Comparison of ENCODE assay signal across 24 mouse cellular contexts in genomic region chr17:73986571-73986970, GRCm38 (mm10). TPM values are rescaled to one million over a fixed set of nuclear protein-coding genes. Genes with fewer than 3 reads are reported as not detected.
DNase-seq lines count a peak whose midpoint lies in the region; ATAC-seq and TF ChIP-seq lines count a peak whose summit lies in the region.
"Had no signal": no experiment of that assay in that cellular context is flagged by ENCODE, and none has a peak within 500 bp of the region (broad histone marks: within the 10 kb centered on the region; RNA-seq: fewer than 3 reads in every experiment).

No protein-coding gene starts in this region.

- H3K4me2 ChIP-seq in liver, postnatal 0 days (ENCODE audit: low read depth, low read length), result no peak overlapping the region
- H3K4me2 ChIP-seq: embryonic facial prominence, embryonic 12.5 days; forebrain, embryonic 13.5 days; forebrain, embryonic 15.5 days had no signal

- no peaks in the 10 kb centered on the region for H3K9me3 ChIP-seq in liver, postnatal 0 days (ENCODE audit: low read length)
- H3K9me3 ChIP-seq: embryonic facial prominence, embryonic 10.5 days; embryonic facial prominence, embryonic 12.5 days; forebrain, embryonic 13.5 days; forebrain, embryonic 15.5 days; G1E had no signal

- intact Hi-C loops in gastrocnemius, adult 2 months (cut with DNase I), result no loop called here
- intact Hi-C loops in gastrocnemius, postnatal 14 days (cut with DNase I; ENCODE audit: low total_unique reads), result no loop called here
- intact Hi-C loops in heart, adult 2 months (cut with DNase I), result no loop called here
- intact Hi-C loops in left cerebral cortex, postnatal 4 days (cut with DNase I), result no loop called here

- no peak for TF ChIP-seq CTCF in gastrocnemius, adult 2 months (IDR thresholded peaks at IDR 0.05)
- TF ChIP-seq CTCF in heart, adult 2 months (IDR thresholded peaks at IDR 0.05), result no peak
- TF ChIP-seq CTCF in liver, adult 2 months (IDR thresholded peaks at IDR 0.05; ENCODE audit: low read depth, low read length), result no peak
- TF ChIP-seq CTCF in liver, postnatal 0 days (IDR thresholded peaks at IDR 0.05; ENCODE audit: low read depth), result no peak

- H3K27me3 ChIP-seq in heart, adult 2 months (ENCODE audit: control insufficient read depth, insufficient read depth, low read length), result no peaks in the 10 kb centered on the region
- H3K27me3 ChIP-seq in liver, adult 2 months (ENCODE audit: control insufficient read depth, insufficient read depth, low read length), result no peaks in the 10 kb centered on the region
- no peaks in the 10 kb centered on the region for H3K27me3 ChIP-seq in liver, postnatal 0 days (ENCODE audit: insufficient read depth, low read length)
- H3K27me3 ChIP-seq: CH12.LX; embryonic facial prominence, embryonic 12.5 days; forebrain, embryonic 13.5 days; forebrain, embryonic 15.5 days; Patski had no signal

- no peak for TF ChIP-seq POLR2A in heart, adult 2 months (IDR thresholded peaks at IDR 0.05; ENCODE audit: insufficient read depth, low read depth, low read length)
- TF ChIP-seq POLR2A in liver, adult 2 months (IDR thresholded peaks at IDR 0.05; ENCODE audit: extremely low read depth, insufficient read depth, low read length), result no peak

- H3K9ac ChIP-seq in heart, adult 2 months (ENCODE audit: low read depth, low read length), result no peak overlapping the region
- no peak overlapping the region for H3K9ac ChIP-seq in liver, adult 2 months (ENCODE audit: low read depth, low read length)
- H3K9ac ChIP-seq in liver, postnatal 0 days (replicated peaks), result no peak overlapping the region
- H3K9ac ChIP-seq: embryonic facial prominence, embryonic 12.5 days; forebrain, embryonic 13.5 days; forebrain, embryonic 15.5 days had no signal

- H3K27ac ChIP-seq in gastrocnemius, adult 2 months, result peak overlapping the region; percentile 48; the same call in 1 of the 2 replicates
- H3K27ac ChIP-seq in heart, adult 2 months, result peak overlapping the region; percentile 48
- H3K27ac ChIP-seq in liver, adult 2 months (replicated peaks; ENCODE audit: insufficient read depth, low read depth, low read length), result peak overlapping the region; percentile 67; the same call in 1 of the 2 replicates
- no peak overlapping the region for H3K27ac ChIP-seq in liver, postnatal 0 days (ENCODE audit: low read depth)
- H3K27ac ChIP-seq: embryonic facial prominence, embryonic 10.5 days; embryonic facial prominence, embryonic 12.5 days; forebrain, embryonic 13.5 days; forebrain, embryonic 15.5 days had no signal

- WGBS in heart, adult 2 months, result 50% methylated on average over 2 of the region's 2 CpGs
- 85% methylated on average over 2 of the region's 2 CpGs for WGBS in liver, adult 2 months
- WGBS in liver, postnatal 0 days (ENCODE audit: insufficient replicate concordance), result 76% methylated on average over 2 of the region's 2 CpGs

- peaks cover 20% of the 10 kb centered on the region for H3K4me1 ChIP-seq in heart, adult 2 months (ENCODE audit: control insufficient read depth, insufficient read depth, low read length)
- H3K4me1 ChIP-seq in liver, adult 2 months (ENCODE audit: control insufficient read depth, insufficient read depth, low read length), result peaks cover 8% of the 10 kb centered on the region
- H3K4me1 ChIP-seq in liver, postnatal 0 days (ENCODE audit: insufficient read depth), result no peaks in the 10 kb centered on the region
- H3K4me1 ChIP-seq: forebrain, embryonic 13.5 days; forebrain, embryonic 15.5 days had no signal

- H3K36me3 ChIP-seq in heart, adult 2 months (ENCODE audit: control insufficient read depth, insufficient read depth, low read length), result peaks cover 7% of the 10 kb centered on the region
- no peaks in the 10 kb centered on the region for H3K36me3 ChIP-seq in liver, adult 2 months (ENCODE audit: control insufficient read depth, insufficient read depth, low read length)
- no peaks in the 10 kb centered on the region for H3K36me3 ChIP-seq in liver, postnatal 0 days (replicated peaks; ENCODE audit: insufficient read depth, low read length)
- H3K36me3 ChIP-seq: embryonic facial prominence, embryonic 10.5 days; embryonic facial prominence, embryonic 12.5 days; forebrain, embryonic 15.5 days; G1E had no signal

- H3K4me3 ChIP-seq in gastrocnemius, adult 2 months, result no peak overlapping the region
- no peak overlapping the region for H3K4me3 ChIP-seq in heart, adult 2 months
- H3K4me3 ChIP-seq in liver, adult 2 months (ENCODE audit: insufficient read depth, low read depth, low read length), result no peak overlapping the region
- H3K4me3 ChIP-seq in liver, postnatal 0 days (ENCODE audit: low read depth, low read length), result no peak overlapping the region
- H3K4me3 ChIP-seq: embryonic facial prominence, embryonic 10.5 days; embryonic facial prominence, embryonic 12.5 days; forebrain, embryonic 13.5 days; forebrain, embryonic 15.5 days had no signal

- no peak for TF ChIP-seq EP300 in heart, adult 2 months (IDR thresholded peaks at IDR 0.05; ENCODE audit: insufficient read depth, low read depth, low read length)
- no peak for TF ChIP-seq EP300 in liver, postnatal 0 days (IDR thresholded peaks at IDR 0.05; ENCODE audit: low read depth)

- DNase-seq in gastrocnemius, adult 2 months, result no peak
- DNase-seq in gastrocnemius, postnatal 14 days, result no peak
- no peak for DNase-seq in heart, adult 2 months
- DNase-seq in heart, adult 18-20 months, result no peak
- DNase-seq in liver, adult 2 months (ENCODE audit: extremely low read depth, low read depth, low spot score), result no peak
- no peak for DNase-seq in liver, postnatal 0 days
- no peak for DNase-seq in left cerebral cortex, postnatal 4 days
- DNase-seq: adrenal gland, adult 8-10 months; adrenal gland, postnatal 25 days; B cell, adult 2 months; cerebellum, adult 11-12 months; cerebellum, adult 2 months; cerebellum, adult 9-10 months; cerebellum, postnatal 10 days; cerebellum, postnatal 25 days had no signal

- no peaks in the 10 kb centered on the region for H3K79me2 ChIP-seq in heart, adult 2 months (replicated peaks; ENCODE audit: control insufficient read depth, insufficient read depth, low read length)
- no peaks in the 10 kb centered on the region for H3K79me2 ChIP-seq in liver, adult 2 months (ENCODE audit: control insufficient read depth, insufficient read depth, low read length)

- ATAC-seq in liver, postnatal 0 days, result no peak
- ATAC-seq: activated CD4-positive, CD25-positive, alpha-beta regulatory T cell, adult 4 months; CD4-positive, CD25-positive, alpha-beta regulatory T cell, adult 4 months; forebrain, embryonic 13.5 days; forebrain, embryonic 15.5 days had no signal

RNA-seq across cellular contexts. Expression of gene Xdh, which starts 36.6 kb away (rescaled TPM):
- total RNA-seq in gastrocnemius, adult 2 months (2021), result 10 to 100 TPM; 54.9 to 72.1 TPM
- total RNA-seq in gastrocnemius, postnatal 14 days (2021), result 10 to 100 TPM; 18.2 to 19.8 TPM
- total RNA-seq in heart, adult 2 months (2021), result 100 to 1,000 TPM; 134 to 187 TPM
- 51.7 and 59.3 TPM in 2 replicates for polyA plus RNA-seq in heart, adult 2 months (2012; rRNA removed)
- total RNA-seq in heart, adult 18-20 months (2021), result 100 to 1,000 TPM; 131 to 165 TPM
- total RNA-seq in liver, adult 2 months (2014; rRNA removed), result 115 and 122 TPM in 2 replicates
- polyA plus RNA-seq in liver, adult 2 months (2012; rRNA removed), result 71.1 and 85.8 TPM in 2 replicates
- 5.8 and 7.0 TPM in 2 replicates for polyA plus RNA-seq in liver, postnatal 0 days (2015; fragmentation: Nextera tagmentation; extraction: Ambion mirVana)
- total RNA-seq in left cerebral cortex, postnatal 4 days (2021), result under 1 TPM; 0.38 to 0.58 TPM
- polyA plus RNA-seq: G1E had no signal

Comparison
In these comparisons a context has a peak if more than half of its experiments do, and no peak if none do; other contexts are left out.
1. RNA of gene Xdh, which starts 36.6 kb away (total RNA-seq): 134 to 187 TPM in heart, adult 2 months, 131 to 165 TPM in heart, adult 18-20 months, 115 to 122 TPM in liver, adult 2 months, 54.9 to 72.1 TPM in gastrocnemius, adult 2 months and 18.2 to 19.8 TPM in gastrocnemius, postnatal 14 days; 0.38 to 0.58 TPM in left cerebral cortex, postnatal 4 days; every median in the first group is over 10 times any median in the second.